Mouse (Mus musculus) kidney, embryonic 14.5 days (tissue): ENCODE data around the gene Dock4. TPM values are rescaled to one million over a fixed set of nuclear protein-coding genes. Genes with fewer than 3 reads are reported as not detected.

Experiments
- ATAC-seq: fragments of 200-750 bp; cut with Nextera tagmentation; 2 replicates; pipeline ENCODE4 v1.8.0; 2017; ENCODE audit warnings: moderate number of reproducible peaks, mild to moderate bottlenecking, moderate TSS enrichment, moderate library complexity; ENCODE audit not compliant: low FRiP score, low TSS enrichment
- H3K27ac ChIP-seq: fragments of 300-500 bp; sonication (generic); 2 replicates; pipeline ENCODE4 v1.5.1; 2014; ENCODE audit warnings: low read depth, mild to moderate bottlenecking, low read length, moderate library complexity, mixed read lengths
- H3K27me3 ChIP-seq: fragments of 300-500 bp; sonication (generic); 2 replicates; pipeline ENCODE4 v1.6.1; 2014; ENCODE audit warnings: mild to moderate bottlenecking, low read length; ENCODE audit not compliant: control insufficient read depth, insufficient read depth
- H3K36me3 ChIP-seq: fragments of 300-500 bp; sonication (generic); 2 replicates; pipeline ENCODE4 v1.6.1; 2014; ENCODE audit warnings: low read length, mixed read lengths; ENCODE audit not compliant: control insufficient read depth, insufficient read depth
- H3K4me1 ChIP-seq: fragments of 300-500 bp; sonication (generic); 2 replicates; pipeline ENCODE4 v1.6.1; 2014; ENCODE audit warnings: low read length, mixed read lengths; ENCODE audit not compliant: control insufficient read depth, insufficient read depth
- H3K4me2 ChIP-seq: fragments of 300-500 bp; sonication (generic); replicated peaks from 2 replicates; pipeline ENCODE4 v1.6.1; 2014; ENCODE audit warnings: low read depth, mild to moderate bottlenecking, low read length
- H3K4me3 ChIP-seq: fragments of 300-500 bp; sonication (generic); 2 replicates; pipeline ENCODE4 v1.5.1; 2014; ENCODE audit warnings: mild to moderate bottlenecking, low read length
- H3K9ac ChIP-seq: fragments of 300-500 bp; sonication (generic); 2 replicates; pipeline ENCODE4 v1.6.1; 2014; ENCODE audit warnings: low read depth, mild to moderate bottlenecking, low read length, moderate library complexity
- H3K9me3 ChIP-seq: fragments of 300-500 bp; sonication (generic); 2 replicates; pipeline ENCODE4 v1.6.1; 2016; ENCODE audit warnings: low read length; ENCODE audit not compliant: control insufficient read depth
- WGBS: fragments of 180-500 bp; shearing (Covaris S2); extraction: QIAGEN DNeasy Blood & Tissue Kit; methylation state at CpG from one replicate; pipeline ENCODE4 v1.1.7; 2014; 5-methylcytosine and 5-hydroxymethylcytosine counted together
- polyA plus RNA-seq: library from polyadenylated mRNA; unstranded; fragments of >200 nt; fragmentation: Nextera tagmentation; extraction: Ambion mirVana; gene quantifications from 2 replicates; pipeline ENCODE4 v1.2.1, GENCODE M21; 2014

Gene Dock4
- polyA plus RNA-seq, 1 experiment from 2014 or later = 17.9 TPM

- Histone ChIP-seq H3K9ac (no peak overlapping the region), H3K4me1 (peaks cover 22% of the 10 kb centered on the region), H3K4me2 (no peak overlapping the region), H3K4me3 (no peak overlapping the region), H3K36me3 (no peaks in the 10 kb centered on the region), H3K9me3 (no peaks in the 10 kb centered on the region), H3K27ac (0 out of 2 replicates have a peak overlapping the region, but pooled peaks have one; percentile 32), H3K27me3 (no peaks in the 10 kb centered on the region)
- ATAC-seq = no peak
- WGBS = 12% methylated on average over 2 of the region's 2 CpGs
These were observed 28.0 kb downstream of the Dock4 start for GRCm38 (mm10) chr12:40473709-40474108.

GRCm38 (mm10) chr12:40477621-40478452 is 32.1 kb downstream of the Dock4 start:
- Histone ChIP-seq H3K9me3 (no peaks in the 10 kb centered on the region), H3K27ac (no peak overlapping the region), H3K4me1 (peaks cover 8% of the 10 kb centered on the region; the same call in 1 of the 2 replicates), H3K9ac (no peak overlapping the region), H3K36me3 (no peaks in the 10 kb centered on the region), H3K27me3 (no peaks in the 10 kb centered on the region), H3K4me3 (no peak overlapping the region), H3K4me2 (no peak overlapping the region)
- no peak for ATAC-seq
- 36% methylated on average over 8 of the region's 8 CpGs for WGBS

- 19% methylated on average over 3 of the region's 3 CpGs for WGBS
- no peak overlapping the region for H3K9ac ChIP-seq
- H3K4me2 ChIP-seq = no peak overlapping the region
- no peak overlapping the region for H3K27ac ChIP-seq
- no peaks in the 10 kb centered on the region for H3K9me3 ChIP-seq
- H3K36me3 ChIP-seq = no peaks in the 10 kb centered on the region
- H3K4me1 ChIP-seq = no peaks in the 10 kb centered on the region
- no peak for ATAC-seq
- H3K4me3 ChIP-seq = no peak overlapping the region
- H3K27me3 ChIP-seq = no peaks in the 10 kb centered on the region
These were observed 38.5 kb downstream of the Dock4 start for GRCm38 (mm10) chr12:40484224-40484623.

- Histone ChIP-seq H3K36me3 (no peaks in the 10 kb centered on the region), H3K4me2 (no peak overlapping the region), H3K4me3 (no peak overlapping the region), H3K27me3 (no peaks in the 10 kb centered on the region), H3K4me1 (no peaks in the 10 kb centered on the region), H3K27ac (no peak overlapping the region; the same call in 1 of the 2 replicates), H3K9ac (no peak overlapping the region), H3K9me3 (no peaks in the 10 kb centered on the region)
- WGBS = 82% methylated on average over 1 of the region's 1 CpGs
- no peak for ATAC-seq
These were observed 39.5 kb downstream of the Dock4 start for GRCm38 (mm10) chr12:40485210-40485609.

- Histone ChIP-seq H3K4me1 (no peaks in the 10 kb centered on the region), H3K9me3 (no peaks in the 10 kb centered on the region), H3K27me3 (no peaks in the 10 kb centered on the region), H3K4me3 (no peak overlapping the region), H3K4me2 (no peak overlapping the region), H3K27ac (no peak overlapping the region), H3K36me3 (no peaks in the 10 kb centered on the region), H3K9ac (no peak overlapping the region)
- 70% methylated on average over 12 of the region's 12 CpGs for WGBS
- no peak for ATAC-seq
These were observed 40.5 kb downstream of the Dock4 start for GRCm38 (mm10) chr12:40486047-40486837.

- ATAC-seq = no peak
- H3K27ac ChIP-seq = no peak overlapping the region
- 74% methylated on average over 11 of the region's 11 CpGs for WGBS
These were observed 50.6 kb downstream of the Dock4 start for GRCm38 (mm10) chr12:40496387-40496786.

GRCm38 (mm10) chr12:40497806-40498205 is 52.1 kb downstream of the Dock4 start:
- H3K4me3 ChIP-seq = no peak overlapping the region
- no peak for ATAC-seq
- no peaks in the 10 kb centered on the region for H3K27me3 ChIP-seq
- H3K4me2 ChIP-seq = no peak overlapping the region
- no peaks in the 10 kb centered on the region for H3K9me3 ChIP-seq
- H3K4me1 ChIP-seq = peaks cover 18% of the 10 kb centered on the region
- 35% methylated on average over 5 of the region's 5 CpGs for WGBS
- H3K27ac ChIP-seq = no peak overlapping the region
- no peaks in the 10 kb centered on the region for H3K36me3 ChIP-seq
- no peak overlapping the region for H3K9ac ChIP-seq

More at GRCm38 (mm10) chr12:40496387-40496786, 50.6 kb downstream of the Dock4 start:
- H3K9ac ChIP-seq = no peak overlapping the region
- H3K27me3 ChIP-seq = no peaks in the 10 kb centered on the region
- no peaks in the 10 kb centered on the region for H3K36me3 ChIP-seq
- peaks cover 18% of the 10 kb centered on the region for H3K4me1 ChIP-seq
- no peak overlapping the region for H3K4me2 ChIP-seq
- no peaks in the 10 kb centered on the region for H3K9me3 ChIP-seq
- H3K4me3 ChIP-seq = no peak overlapping the region

- ATAC-seq = no peak
These were observed 52.5 kb downstream of the Dock4 start for GRCm38 (mm10) chr12:40498250-40498671.

More at GRCm38 (mm10) chr12:40498250-40498671, 52.5 kb downstream of the Dock4 start:
- Histone ChIP-seq H3K9me3 (no peaks in the 10 kb centered on the region), H3K27me3 (no peaks in the 10 kb centered on the region), H3K4me3 (no peak overlapping the region), H3K27ac (no peak overlapping the region), H3K36me3 (no peaks in the 10 kb centered on the region), H3K9ac (no peak overlapping the region), H3K4me1 (peaks cover 18% of the 10 kb centered on the region), H3K4me2 (no peak overlapping the region)
- 69% methylated on average over 7 of the region's 7 CpGs for WGBS
